Mouse (Mus musculus) T-helper 1 cell (primary cell): ENCODE results near the gene Plcxd3.
"Not testable (repeated sequence)": the region's sequence is repeated elsewhere in the genome, so short reads cannot be mapped to it uniquely, and the experiment has no call there.

ENCODE experiments used
- in situ Hi-C: fragments of 300-600 bp; cut with MboI, MseI; formaldehyde crosslinking; loops from one replicate; pipeline ENCODE4 v1.15.1; 2025; ENCODE audit warnings: high pct_unique_total_duplicates

Plcxd3 gene

DNA sequence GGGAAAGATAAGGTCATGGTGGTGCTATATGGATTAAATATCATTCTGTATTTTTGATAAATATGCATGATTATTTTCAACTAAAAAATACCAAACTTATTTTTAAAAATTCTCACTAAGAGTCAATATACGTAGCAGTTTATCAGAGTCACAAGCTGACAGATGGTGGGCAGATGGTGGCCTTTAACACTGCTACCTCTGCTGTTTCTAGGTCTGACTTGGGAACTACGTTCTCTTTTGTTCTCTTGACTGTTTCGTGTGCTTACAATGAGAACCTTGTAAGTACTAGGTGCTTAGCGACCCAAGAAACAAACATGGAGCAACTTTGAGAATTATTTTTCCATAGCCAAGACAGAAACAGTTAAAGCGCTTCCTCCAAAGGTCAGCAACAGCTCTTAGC is 183.8 kb downstream of the Plcxd3 start:
- in situ Hi-C loops = no loop called here

DNA sequence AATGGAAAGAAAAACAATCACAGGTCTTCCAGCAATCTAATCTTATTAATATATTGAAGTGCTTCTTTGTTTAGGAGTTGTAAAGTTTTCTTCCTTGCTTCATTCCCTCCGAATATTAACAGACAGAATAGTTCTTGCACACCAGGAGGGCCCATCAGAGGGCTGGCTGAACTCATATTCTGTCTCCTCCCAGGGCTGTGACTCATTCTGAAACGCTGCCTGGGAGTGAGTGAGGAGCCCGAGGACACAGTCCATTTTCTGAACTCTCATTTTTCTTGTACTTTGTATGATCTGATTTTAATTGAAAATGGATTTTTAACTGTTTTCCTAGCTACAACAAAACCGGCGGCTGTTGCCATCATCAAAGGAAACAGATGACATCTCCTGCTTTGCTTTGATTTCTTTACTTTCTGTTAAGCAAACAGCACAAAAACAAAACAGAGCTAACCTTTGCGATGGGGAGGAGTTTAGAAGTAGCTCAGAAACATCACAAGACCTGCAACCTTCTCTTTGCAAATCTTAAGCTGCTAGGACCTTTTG is 186.2 kb downstream of the Plcxd3 start:
- in situ Hi-C loops = no loop called here

DNA sequence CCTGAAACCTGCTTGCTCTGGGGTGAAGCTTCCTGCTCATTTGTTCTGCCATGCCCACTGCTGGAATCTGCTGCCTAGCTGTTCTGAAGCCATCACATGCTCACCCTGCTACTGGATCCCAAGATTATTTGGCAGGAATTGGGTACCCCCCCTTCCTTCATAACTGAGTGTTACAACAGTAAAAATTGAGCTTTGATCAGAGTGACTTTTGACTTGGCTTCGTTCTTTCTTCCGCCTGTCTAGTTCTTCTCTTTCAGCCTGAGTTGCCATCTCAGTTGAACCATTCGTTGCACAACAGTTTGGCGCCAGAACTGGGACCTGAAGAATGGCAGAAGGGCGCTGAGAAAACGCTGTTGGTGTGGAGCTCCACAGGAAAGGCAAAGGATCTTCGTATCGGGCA is 220.2 kb downstream of the Plcxd3 start:
- in situ Hi-C loops = not testable (repeated sequence)

- in situ Hi-C loops = not testable (repeated sequence)
Observed at GRCm38 (mm10) chr15:4598661-4599060, 223.4 kb downstream of the Plcxd3 start.

DNA sequence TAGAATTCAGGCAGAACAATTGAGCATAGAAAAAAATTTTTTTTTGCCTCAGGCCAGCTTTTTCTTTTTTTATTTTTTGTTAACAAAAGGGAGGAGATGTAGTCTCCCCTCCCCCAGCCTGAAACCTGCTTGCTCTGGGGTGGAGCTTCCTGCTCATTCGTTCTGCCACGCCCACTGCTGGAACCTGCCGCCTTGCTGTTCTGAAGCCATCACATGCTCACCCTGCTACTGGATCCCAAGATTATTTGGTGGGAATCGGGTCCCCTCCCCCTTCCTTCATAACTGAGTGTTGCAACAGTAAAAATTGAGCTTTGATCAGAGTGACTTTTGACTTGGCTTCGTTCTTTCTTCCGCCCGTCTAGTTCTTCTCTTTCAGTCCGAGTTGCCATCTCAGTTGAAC is 224.0 kb downstream of the Plcxd3 start:
- in situ Hi-C loops = not testable (repeated sequence)

- in situ Hi-C loops = no loop called here
Observed at GRCm38 (mm10) chr15:4605630-4606029, 230.3 kb downstream of the Plcxd3 start.
